Mouse (Mus musculus) hindbrain, embryonic 11.5 days (tissue): ENCODE results near the gene Cdan1. TPM values are rescaled to one million over a fixed set of nuclear protein-coding genes. Genes with fewer than 3 reads are reported as not detected.

Experiments used
- ATAC-seq: fragments of 200-750 bp; cut with Nextera tagmentation; 2 replicates; pipeline ENCODE4 v1.8.0; 2017; ENCODE audit warnings: mild to moderate bottlenecking, moderate TSS enrichment, moderate library complexity; ENCODE audit not compliant: low FRiP score
- DNase-seq: peaks from one replicate; pipeline ENCODE4 v3.0.0-alpha.2; 2015; ENCODE audit warnings: low spot score
- H3K27ac ChIP-seq: fragments of 300-500 bp; sonication (generic); 2 replicates; pipeline ENCODE4 v1.5.1; 2014; ENCODE audit warnings: mild to moderate bottlenecking, low read depth, low read length
- H3K27me3 ChIP-seq: fragments of 300-500 bp; sonication (generic); 2 replicates; pipeline ENCODE4 v1.6.1; 2014; ENCODE audit warnings: mild to moderate bottlenecking, low read length, moderate library complexity, mixed read lengths; ENCODE audit not compliant: control insufficient read depth, insufficient read depth
- H3K36me3 ChIP-seq: fragments of 300-500 bp; sonication (generic); 2 replicates; pipeline ENCODE4 v1.6.1; 2014; ENCODE audit warnings: mild to moderate bottlenecking, low read length, moderate library complexity, mixed read lengths; ENCODE audit not compliant: control insufficient read depth, insufficient read depth
- H3K4me1 ChIP-seq: fragments of 300-500 bp; sonication (generic); replicated peaks from 2 replicates; pipeline ENCODE4 v1.6.1; 2014; ENCODE audit warnings: low read length, mixed read lengths; ENCODE audit not compliant: control insufficient read depth, insufficient read depth
- H3K4me2 ChIP-seq: fragments of 300-500 bp; sonication (generic); replicated peaks from 2 replicates; pipeline ENCODE4 v1.6.1; 2014; ENCODE audit warnings: mild to moderate bottlenecking, low read depth, low read length
- H3K4me3 ChIP-seq: fragments of 300-500 bp; sonication (generic); 2 replicates; pipeline ENCODE4 v1.5.1; 2014; ENCODE audit warnings: low read depth, low read length
- H3K9ac ChIP-seq: fragments of 300-500 bp; sonication (generic); 2 replicates; pipeline ENCODE4 v1.6.1; 2014; ENCODE audit warnings: low read depth, low read length
- H3K9me3 ChIP-seq: fragments of 300-500 bp; sonication (generic); 2 replicates; pipeline ENCODE4 v1.6.1; 2016; ENCODE audit warnings: low read length; ENCODE audit not compliant: control insufficient read depth
- WGBS: fragments of 180-500 bp; shearing (Covaris S2); extraction: QIAGEN DNeasy Blood & Tissue Kit; methylation state at CpG from one replicate; pipeline ENCODE4 v1.1.7; 2014; 5-methylcytosine and 5-hydroxymethylcytosine counted together
- polyA plus RNA-seq: library from polyadenylated mRNA; unstranded; fragments of >200 nt; fragmentation: Nextera tagmentation; extraction: Ambion mirVana; gene quantifications from 2 replicates; pipeline ENCODE4 v1.2.1, GENCODE M21; 2014

The Cdan1 gene
- polyA plus RNA-seq, 1 experiment from 2014 or later = 7.1 TPM

DNA sequence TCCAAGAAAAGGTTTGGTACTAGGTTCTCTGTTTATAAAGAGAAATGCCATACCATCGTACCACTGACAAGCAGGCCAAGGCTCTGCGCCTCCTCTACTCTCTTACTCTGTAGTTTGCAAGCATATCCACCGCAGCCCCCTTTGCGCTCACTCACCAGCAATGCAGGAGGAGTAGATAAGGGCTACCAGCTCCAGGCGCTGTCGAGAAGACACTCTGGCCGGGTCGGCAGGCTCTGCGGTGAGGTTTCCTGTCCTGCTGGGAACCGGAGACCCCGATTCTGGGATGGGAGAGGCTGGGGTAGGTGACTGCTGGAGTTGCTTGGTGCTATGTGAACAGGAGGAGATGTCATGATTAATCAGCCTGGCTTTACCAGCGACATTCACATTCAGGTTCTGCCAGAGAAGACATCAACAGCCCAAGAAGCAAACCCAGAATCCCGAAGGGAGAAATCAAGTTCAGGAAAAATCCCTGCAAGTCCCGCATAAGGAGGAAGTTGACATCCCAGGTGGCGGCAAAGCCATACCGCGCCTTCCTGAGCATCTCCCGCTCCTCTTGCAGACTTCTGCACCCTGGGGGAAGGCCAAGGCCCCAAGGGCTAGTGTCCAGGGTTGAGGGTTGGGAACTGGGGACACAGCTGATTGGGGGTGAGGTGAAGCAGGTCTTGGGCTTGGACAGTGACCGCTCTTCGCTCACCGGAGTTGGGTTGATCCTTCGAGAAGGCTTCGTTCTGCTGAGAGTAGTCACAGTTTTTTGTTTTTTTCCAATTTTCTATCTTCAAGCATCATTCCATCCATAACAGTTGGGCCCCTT lies 119.9 kb downstream of the Cdan1 start:
- Histone ChIP-seq H3K4me1 (peaks cover 4% of the 10 kb centered on the region; the same call in 1 of the 2 replicates), H3K27ac (no peak overlapping the region), H3K9me3 (no peaks in the 10 kb centered on the region), H3K4me2 (peak overlapping the region; percentile 94), H3K36me3 (0 out of 2 replicates have a peak, but pooled peaks cover under 1% of the 10 kb centered on the region), H3K4me3 (peak overlapping the region; percentile 96), H3K9ac (peak overlapping the region; percentile 91), H3K27me3 (no peaks in the 10 kb centered on the region)
- DNase-seq (peak; percentile 27), ATAC-seq (no peak)
- WGBS = 10% methylated on average over 23 of the region's 23 CpGs

DNA sequence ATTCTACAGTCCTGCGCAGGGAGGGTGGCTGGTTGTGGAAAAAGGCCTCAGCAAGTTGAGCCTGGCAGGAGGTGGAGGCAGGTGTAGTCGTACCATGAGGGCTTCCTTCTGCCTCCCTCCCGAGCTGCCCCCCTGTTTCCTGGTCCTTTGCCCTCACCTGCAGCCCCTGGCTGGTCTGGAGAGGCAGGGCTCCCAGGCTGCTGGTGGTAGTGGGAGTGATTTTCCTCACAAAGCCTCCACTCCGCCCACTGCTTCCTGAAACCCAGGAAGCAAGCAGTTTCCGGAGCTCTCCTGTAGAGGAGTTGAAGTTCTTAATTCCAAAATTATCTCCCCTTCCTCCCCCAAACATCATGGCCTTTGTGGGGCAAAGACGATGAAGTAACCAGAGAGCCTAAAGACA lies 125.8 kb downstream of the Cdan1 start:
- Histone ChIP-seq H3K4me3 (no peak overlapping the region), H3K27ac (no peak overlapping the region), H3K9ac (no peak overlapping the region), H3K27me3 (no peaks in the 10 kb centered on the region), H3K4me1 (0 out of 2 replicates have a peak, but pooled peaks cover 2% of the 10 kb centered on the region), H3K9me3 (no peaks in the 10 kb centered on the region), H3K4me2 (no peak overlapping the region), H3K36me3 (0 out of 2 replicates have a peak, but pooled peaks cover 14% of the 10 kb centered on the region)
- WGBS = 87% methylated on average over 6 of the region's 6 CpGs
- no peak for ATAC-seq
- no peak for DNase-seq

- no peaks in the 10 kb centered on the region for H3K9me3 ChIP-seq
- 0 out of 2 replicates have a peak, but pooled peaks cover 14% of the 10 kb centered on the region for H3K36me3 ChIP-seq
- 0 out of 2 replicates have a peak, but pooled peaks cover under 1% of the 10 kb centered on the region for H3K4me1 ChIP-seq
- H3K9ac ChIP-seq = no peak overlapping the region
- DNase-seq (no peak), ATAC-seq (no peak)
- H3K4me2 ChIP-seq = no peak overlapping the region
- no peak overlapping the region for H3K4me3 ChIP-seq
- no peak overlapping the region for H3K27ac ChIP-seq
- H3K27me3 ChIP-seq = no peaks in the 10 kb centered on the region
- whole genome bisulfite sequencing = 81% methylated on average over 4 of the region's 4 CpGs
These were observed 126.3 kb downstream of the Cdan1 start for GRCm38 (mm10) chr2:120723621-120724020.

DNA sequence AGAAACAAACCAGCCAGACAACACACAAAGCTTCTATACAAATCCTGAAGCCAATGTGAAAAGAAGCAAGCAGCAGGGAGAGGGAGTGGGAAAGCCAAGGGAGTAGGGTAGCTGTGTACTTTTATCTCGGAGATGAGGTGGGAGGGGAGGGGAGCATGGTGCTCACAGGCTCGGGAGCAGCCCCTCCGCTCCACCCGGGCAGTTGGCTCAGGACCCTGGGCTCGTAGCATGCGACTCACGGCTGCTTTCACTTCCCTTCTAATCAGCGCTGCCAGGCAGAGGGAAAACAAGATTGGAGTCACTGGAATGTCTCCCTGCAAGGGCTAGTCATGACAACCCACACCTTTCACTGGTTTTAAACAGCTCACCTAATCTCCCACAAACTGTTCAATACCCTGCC lies 127.4 kb downstream of the Cdan1 start:
- Histone ChIP-seq H3K36me3 (0 out of 2 replicates have a peak, but pooled peaks cover 14% of the 10 kb centered on the region), H3K4me3 (no peak overlapping the region), H3K27ac (no peak overlapping the region), H3K9me3 (no peaks in the 10 kb centered on the region), H3K4me1 (no peaks in the 10 kb centered on the region), H3K9ac (no peak overlapping the region), H3K27me3 (no peaks in the 10 kb centered on the region), H3K4me2 (no peak overlapping the region)
- DNase-seq (no peak), ATAC-seq (no peak)
- 85% methylated on average over 8 of the region's 8 CpGs for WGBS

- H3K27ac ChIP-seq = no peak overlapping the region
- DNase-seq (no peak), ATAC-seq (no peak)
- no peaks in the 10 kb centered on the region for H3K9me3 ChIP-seq
- no peak overlapping the region for H3K4me3 ChIP-seq
- H3K27me3 ChIP-seq = no peaks in the 10 kb centered on the region
- H3K9ac ChIP-seq = no peak overlapping the region
- H3K36me3 ChIP-seq = 0 out of 2 replicates have a peak, but pooled peaks cover 14% of the 10 kb centered on the region
- no peaks in the 10 kb centered on the region for H3K4me1 ChIP-seq
- no peak overlapping the region for H3K4me2 ChIP-seq
- WGBS = 85% methylated on average over 2 of the region's 2 CpGs
These were observed 128.0 kb downstream of the Cdan1 start for GRCm38 (mm10) chr2:120721911-120722310.

- H3K9ac ChIP-seq = no peak overlapping the region
- no peak overlapping the region for H3K4me2 ChIP-seq
- H3K4me3 ChIP-seq = no peak overlapping the region
- H3K4me1 ChIP-seq = no peaks in the 10 kb centered on the region
- no peak overlapping the region for H3K27ac ChIP-seq
- H3K36me3 ChIP-seq = 0 out of 2 replicates have a peak, but pooled peaks cover 16% of the 10 kb centered on the region
- ATAC-seq = no peak
- DNase-seq = no peak
- no peaks in the 10 kb centered on the region for H3K27me3 ChIP-seq
- WGBS = over 99% methylated on average over 6 of the region's 6 CpGs
- no peaks in the 10 kb centered on the region for H3K9me3 ChIP-seq
These were observed 129.1 kb downstream of the Cdan1 start for GRCm38 (mm10) chr2:120720821-120721220.

- Histone ChIP-seq H3K4me3 (no peak overlapping the region), H3K4me2 (no peak overlapping the region), H3K9me3 (no peaks in the 10 kb centered on the region), H3K27me3 (no peaks in the 10 kb centered on the region), H3K36me3 (0 out of 2 replicates have a peak, but pooled peaks cover 13% of the 10 kb centered on the region), H3K9ac (no peak overlapping the region), H3K4me1 (no peaks in the 10 kb centered on the region), H3K27ac (no peak overlapping the region)
- ATAC-seq (no peak), DNase-seq (no peak)
- WGBS = 97% methylated on average over 8 of the region's 8 CpGs
These were observed 131.4 kb downstream of the Cdan1 start for GRCm38 (mm10) chr2:120718496-120718895.

DNA sequence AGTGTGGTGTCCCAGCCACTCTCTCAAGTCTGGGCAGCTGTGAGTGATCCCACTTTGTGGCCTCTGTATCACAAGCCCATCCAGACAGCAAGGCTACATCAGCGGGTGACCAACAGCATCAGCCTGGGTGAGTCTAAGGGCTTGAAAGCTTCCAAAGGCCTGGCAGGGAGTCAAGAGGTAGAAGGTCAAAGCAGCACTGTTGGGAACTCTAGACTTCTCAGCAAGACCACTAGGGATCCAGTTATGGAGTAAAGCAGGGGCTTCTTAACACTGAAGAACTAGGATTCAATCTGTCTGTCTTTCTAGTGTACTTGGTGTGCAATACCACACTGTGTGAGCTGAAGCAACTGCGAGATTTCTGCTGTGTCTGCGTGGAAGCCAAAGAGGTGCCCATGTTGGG lies 136.5 kb downstream of the Cdan1 start:
- WGBS = 91% methylated on average over 3 of the region's 3 CpGs
- H3K4me1 ChIP-seq = no peaks in the 10 kb centered on the region
- H3K27ac ChIP-seq = no peak overlapping the region
- no peaks in the 10 kb centered on the region for H3K27me3 ChIP-seq
- no peak for ATAC-seq
- no peak overlapping the region for H3K9ac ChIP-seq
- 0 out of 2 replicates have a peak, but pooled peaks cover 4% of the 10 kb centered on the region for H3K36me3 ChIP-seq
- no peaks in the 10 kb centered on the region for H3K9me3 ChIP-seq
- no peak overlapping the region for H3K4me2 ChIP-seq
- DNase-seq = no peak
- no peak overlapping the region for H3K4me3 ChIP-seq

GRCm38 (mm10) chr2:120710948-120711347 lies 139.0 kb downstream of the Cdan1 start:
- Histone ChIP-seq H3K27ac (no peak overlapping the region), H3K4me1 (no peaks in the 10 kb centered on the region), H3K4me3 (no peak overlapping the region), H3K27me3 (no peaks in the 10 kb centered on the region), H3K36me3 (0 out of 2 replicates have a peak, but pooled peaks cover 2% of the 10 kb centered on the region), H3K9ac (no peak overlapping the region), H3K9me3 (no peaks in the 10 kb centered on the region), H3K4me2 (no peak overlapping the region)
- DNase-seq (no peak), ATAC-seq (no peak)
- 95% methylated on average over 3 of the region's 3 CpGs for WGBS
